Comparison of ENCODE assay signal across 17 mouse cellular contexts in the genomic region with DNA sequence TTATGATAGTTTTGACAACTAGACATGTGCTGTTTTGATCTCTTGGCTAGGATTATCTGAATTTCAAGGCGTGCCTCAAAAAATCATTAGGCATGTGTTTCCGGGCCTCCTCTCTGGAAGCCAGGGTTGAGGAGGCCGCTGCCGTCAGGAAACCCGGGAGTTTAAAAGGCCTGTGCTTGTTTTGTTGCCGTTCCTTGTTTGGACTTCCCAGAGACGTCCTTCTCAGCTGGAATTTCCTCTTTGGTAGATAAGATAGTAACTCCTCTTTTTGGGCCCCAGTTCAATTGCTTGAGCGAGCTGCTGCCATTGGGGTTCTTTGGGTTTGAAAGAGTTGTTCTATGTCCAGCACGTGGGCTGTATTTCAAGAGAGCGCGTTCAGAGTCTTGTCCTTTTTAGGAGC. TPM values are rescaled to one million over a fixed set of nuclear protein-coding genes. Genes with fewer than 3 reads are reported as not detected.
DNase-seq lines count a peak whose midpoint lies in the region; ATAC-seq and TF ChIP-seq lines count a peak whose summit lies in the region.
"Had no signal": no experiment of that assay in that cellular context is flagged by ENCODE, and none has a peak within 500 bp of the region (broad histone marks: within the 10 kb centered on the region; RNA-seq: fewer than 3 reads in every experiment).

No protein-coding gene starts in this region.

- no peak overlapping the region for H3K9ac ChIP-seq in liver, adult 2 months (ENCODE audit: low read depth, low read length)
- peak overlapping the region; percentile 19; the same call in 1 of the 2 replicates for H3K9ac ChIP-seq in heart, embryonic 13.5 days
- no peak overlapping the region for H3K9ac ChIP-seq in stomach, postnatal 0 days (ENCODE audit: low read length)
- H3K9ac ChIP-seq: embryonic facial prominence, embryonic 12.5 days; forebrain, embryonic 12.5 days; hindbrain, embryonic 14.5 days; neural tube, embryonic 12.5 days had no signal

- H3K27me3 ChIP-seq in liver, adult 2 months (ENCODE audit: control insufficient read depth, insufficient read depth, low read length): no peaks in the 10 kb centered on the region
- no peaks in the 10 kb centered on the region for H3K27me3 ChIP-seq in heart, embryonic 13.5 days (replicated peaks)
- H3K27me3 ChIP-seq in stomach, postnatal 0 days (ENCODE audit: control insufficient read depth, insufficient read depth, low read length): no peaks in the 10 kb centered on the region
- H3K27me3 ChIP-seq: embryonic facial prominence, embryonic 12.5 days; forebrain, embryonic 12.5 days; neural tube, embryonic 12.5 days had no signal

- H3K79me2 ChIP-seq in liver, adult 2 months (ENCODE audit: control insufficient read depth, insufficient read depth, low read length): no peaks in the 10 kb centered on the region

- 69% methylated on average over 11 of the region's 11 CpGs for WGBS in liver, adult 2 months
- WGBS in heart, embryonic 13.5 days: 27% methylated on average over 11 of the region's 11 CpGs
- 57% methylated on average over 11 of the region's 11 CpGs for WGBS in stomach, postnatal 0 days

- TF ChIP-seq CTCF in liver, adult 2 months (IDR thresholded peaks at IDR 0.05; ENCODE audit: low read depth, low read length): no peak
- TF ChIP-seq CTCF in stomach, postnatal 0 days (IDR thresholded peaks at IDR 0.05; ENCODE audit: low read depth): no peak

- TF ChIP-seq EP300 in stomach, postnatal 0 days (optimal IDR thresholded peaks at IDR 0.05): no peak

- no peaks in the 10 kb centered on the region for H3K36me3 ChIP-seq in liver, adult 2 months (ENCODE audit: control insufficient read depth, insufficient read depth, low read length)
- H3K36me3 ChIP-seq in heart, embryonic 13.5 days: peaks cover 44% of the 10 kb centered on the region
- H3K36me3 ChIP-seq in stomach, postnatal 0 days (ENCODE audit: control insufficient read depth, insufficient read depth, low read length): no peaks in the 10 kb centered on the region

- no peak for ATAC-seq in heart, embryonic 13.5 days (ENCODE audit: extremely low read depth, insufficient number of reproducible peaks, low FRiP score, low TSS enrichment)
- ATAC-seq in stomach, postnatal 0 days (ENCODE audit: low FRiP score, low TSS enrichment): no peak

- no peaks in the 10 kb centered on the region for H3K9me3 ChIP-seq in heart, embryonic 13.5 days
- H3K9me3 ChIP-seq in stomach, postnatal 0 days (ENCODE audit: control insufficient read depth, low read length): no peaks in the 10 kb centered on the region
- H3K9me3 ChIP-seq: embryonic facial prominence, embryonic 12.5 days; forebrain, embryonic 12.5 days; neural tube, embryonic 12.5 days had no signal

- no peak overlapping the region for H3K4me2 ChIP-seq in heart, embryonic 13.5 days
- no peak overlapping the region for H3K4me2 ChIP-seq in stomach, postnatal 0 days (replicated peaks; ENCODE audit: low read depth)
- H3K4me2 ChIP-seq: embryonic facial prominence, embryonic 12.5 days; forebrain, embryonic 12.5 days; hindbrain, embryonic 14.5 days; neural tube, embryonic 12.5 days had no signal

- H3K27ac ChIP-seq in liver, adult 2 months (replicated peaks; ENCODE audit: insufficient read depth, low read depth, low read length): peak overlapping the region; percentile 58
- peak overlapping the region; percentile 34 for H3K27ac ChIP-seq in heart, embryonic 13.5 days (replicated peaks)
- H3K27ac ChIP-seq in stomach, postnatal 0 days (replicated peaks): no peak overlapping the region
- H3K27ac ChIP-seq: embryonic facial prominence, embryonic 12.5 days; forebrain, embryonic 12.5 days; hindbrain, embryonic 14.5 days; left cerebral cortex, adult 2 months; neural tube, embryonic 12.5 days had no signal

- peaks cover 6% of the 10 kb centered on the region; the same call in 1 of the 2 replicates for H3K4me1 ChIP-seq in liver, adult 2 months (ENCODE audit: control insufficient read depth, insufficient read depth, low read length)
- peaks cover 21% of the 10 kb centered on the region for H3K4me1 ChIP-seq in heart, embryonic 13.5 days
- H3K4me1 ChIP-seq in stomach, postnatal 0 days (replicated peaks; ENCODE audit: control insufficient read depth, insufficient read depth): no peaks in the 10 kb centered on the region
- H3K4me1 ChIP-seq: embryonic facial prominence, embryonic 12.5 days; neural tube, embryonic 12.5 days had no signal

- H3K4me3 ChIP-seq in liver, adult 2 months (ENCODE audit: insufficient read depth, low read depth, low read length): no peak overlapping the region
- no peak overlapping the region for H3K4me3 ChIP-seq in heart, embryonic 13.5 days
- H3K4me3 ChIP-seq in stomach, postnatal 0 days (ENCODE audit: low read depth, low read length): no peak overlapping the region
- H3K4me3 ChIP-seq: embryonic facial prominence, embryonic 12.5 days; forebrain, embryonic 12.5 days; left cerebral cortex, adult 2 months; neural tube, embryonic 12.5 days had no signal

- peak; percentile 47 for DNase-seq in liver, adult 2 months (ENCODE audit: extremely low read depth, low read depth, low spot score)
- DNase-seq in liver: no peak
- DNase-seq in kidney, postnatal 36 days: peak; percentile 32 to 40
- peak; percentile 60 for DNase-seq in lung, postnatal 36 days
- DNase-seq in cerebellum, adult 18-20 months: no peak
- DNase-seq in stomach, postnatal 0 days (ENCODE audit: low spot score): no peak
- DNase-seq in layer of hippocampus, postnatal 14 days (ENCODE audit: low spot score in 2 of 2): no peak
- DNase-seq: cerebellum, postnatal 36 days; gastrocnemius, postnatal 10 days; midbrain, embryonic 14.5 days; retina, postnatal 1 day had no signal

- no peak for TF ChIP-seq POLR2A in liver, adult 2 months (IDR thresholded peaks at IDR 0.05; ENCODE audit: extremely low read depth, insufficient read depth, low read length)

RNA-seq across cellular contexts. Expression of a gene that starts 21.2 kb away (rescaled TPM):
- total RNA-seq in liver, adult 2 months (2014; rRNA removed): 0.74 and 1.3 TPM in 2 replicates
- polyA plus RNA-seq in liver, adult 2 months (2012; rRNA removed): 0.22 and 0.43 TPM in 2 replicates
- 18.7 and 21.2 TPM in 2 replicates for polyA plus RNA-seq in heart, embryonic 13.5 days (2015; fragmentation: Nextera tagmentation; extraction: Ambion mirVana)
- polyA plus RNA-seq in stomach, postnatal 0 days (2015; fragmentation: Nextera tagmentation; extraction: Ambion mirVana): 4.1 and 5.4 TPM in 2 replicates
- total RNA-seq in layer of hippocampus, postnatal 14 days (2021): 10 to 100 TPM; 44.1 to 78.4 TPM

Comparison
In these comparisons a context has a peak if more than half of its experiments do, and no peak if none do; other contexts are left out.
1. DNase-seq: peak in liver, adult 2 months (single experiment), kidney, postnatal 36 days (2 of 2) and lung, postnatal 36 days (single experiment); none in liver (single experiment), cerebellum, adult 18-20 months (0 of 2), stomach, postnatal 0 days (single experiment) and layer of hippocampus, postnatal 14 days (0 of 2).